Mouse (Mus musculus) heart, postnatal 0 days (tissue): ENCODE measurements at regions not wholly inside any gene's neighbourhood (a gene's known extent, or its start where the extent isn't known, plus 50 kb on each side); places are given as distances from the start of the nearest gene placed in this dataset.

Experiments
- ATAC-seq: fragments of 200-750 bp; cut with Nextera tagmentation; 2 replicates; pipeline ENCODE4 v1.8.0; 2017; ENCODE audit warnings: low read depth, moderate number of reproducible peaks, moderate library complexity; ENCODE audit not compliant: insufficient read depth
- DNase-seq: peaks from one replicate; pipeline ENCODE4 v3.0.0-alpha.2; 2016; ENCODE audit warnings: low spot score
- H3K27ac ChIP-seq: fragments of 300-500 bp; sonication (generic); 2 replicates; pipeline ENCODE4 v1.5.1; 2014; ENCODE audit warnings: low read depth, mild to moderate bottlenecking
- H3K27me3 ChIP-seq: fragments of 300-500 bp; sonication (generic); 2 replicates; pipeline ENCODE4 v1.6.1; 2014; ENCODE audit warnings: low read length, mixed read lengths; ENCODE audit not compliant: control insufficient read depth, insufficient read depth
- H3K36me3 ChIP-seq: fragments of 300-500 bp; sonication (generic); replicated peaks from 2 replicates; pipeline ENCODE4 v1.6.1; 2014; ENCODE audit warnings: low read length, mixed read lengths; ENCODE audit not compliant: control insufficient read depth, insufficient read depth
- H3K4me1 ChIP-seq: fragments of 300-500 bp; sonication (generic); 2 replicates; pipeline ENCODE4 v1.6.1; 2014; ENCODE audit warnings: antibody characterized with exemption; ENCODE audit not compliant: control insufficient read depth, insufficient read depth
- H3K4me2 ChIP-seq: fragments of 300-500 bp; sonication (generic); 2 replicates; pipeline ENCODE4 v1.6.1; 2014; ENCODE audit warnings: low read depth, mild to moderate bottlenecking, low read length, moderate library complexity
- H3K4me3 ChIP-seq: fragments of 300-500 bp; sonication (generic); 2 replicates; pipeline ENCODE4 v1.5.1; 2014; ENCODE audit warnings: low read depth, low read length
- H3K9ac ChIP-seq: fragments of 300-500 bp; sonication (generic); replicated peaks from 2 replicates; pipeline ENCODE4 v1.6.1; 2014; ENCODE audit warnings: low read depth, low read length, mixed read lengths
- H3K9me3 ChIP-seq: fragments of 300-500 bp; sonication (generic); replicated peaks from 2 replicates; pipeline ENCODE4 v1.6.1; 2016; ENCODE audit warnings: low read length; ENCODE audit not compliant: control insufficient read depth
- CTCF ChIP-seq: IDR thresholded peaks from 2 replicates; pipeline ENCODE4 v1.5.1; 2016; ENCODE audit warnings: antibody characterized with exemption, control low read depth, low read depth
- EP300 ChIP-seq: IDR thresholded peaks from 2 replicates; pipeline ENCODE4 v1.6.1; 2016; ENCODE audit warnings: antibody characterized with exemption, low read depth
- WGBS: fragments of 180-500 bp; shearing (Covaris S2); extraction: QIAGEN DNeasy Blood & Tissue Kit; methylation state at CpG from one replicate; pipeline ENCODE4 v1.1.7; 2014; 5-methylcytosine and 5-hydroxymethylcytosine counted together

- no peak for DNase-seq
- no peak overlapping the region for H3K9ac ChIP-seq
- no peak overlapping the region for H3K27ac ChIP-seq
- 51% methylated on average over 4 of the region's 4 CpGs for WGBS
- TF ChIP-seq CTCF (no peak), EP300 (no peak)
- no peaks in the 10 kb centered on the region for H3K9me3 ChIP-seq
- no peak overlapping the region for H3K4me3 ChIP-seq
- H3K27me3 ChIP-seq = no peaks in the 10 kb centered on the region
- H3K4me2 ChIP-seq = no peak overlapping the region
- H3K4me1 ChIP-seq = no peaks in the 10 kb centered on the region
- H3K36me3 ChIP-seq = no peaks in the 10 kb centered on the region
- ATAC-seq = no peak
Observed at GRCm38 (mm10) chr6:95017911-95018310, 99.1 kb upstream of the Kbtbd8 start.

- no peak for DNase-seq
Observed at GRCm38 (mm10) chr6:95017484-95017883, 99.6 kb upstream of the Kbtbd8 start.

GRCm38 (mm10) chr6:95013096-95013495, 103.9 kb upstream of the Kbtbd8 start:
- H3K4me3 ChIP-seq = no peak overlapping the region
- WGBS = 32% methylated on average over 5 of the region's 5 CpGs

More at GRCm38 (mm10) chr6:95017484-95017883, 99.6 kb upstream of the Kbtbd8 start:
- Histone ChIP-seq H3K27me3 (no peaks in the 10 kb centered on the region), H3K4me1 (no peaks in the 10 kb centered on the region), H3K4me3 (no peak overlapping the region), H3K4me2 (no peak overlapping the region), H3K36me3 (no peaks in the 10 kb centered on the region), H3K9ac (no peak overlapping the region), H3K9me3 (no peaks in the 10 kb centered on the region), H3K27ac (no peak overlapping the region)
- TF ChIP-seq CTCF = no peak
- TF ChIP-seq EP300 = no peak
- no peak for ATAC-seq
- WGBS = 63% methylated on average over 3 of the region's 3 CpGs

GRCm38 (mm10) chr6:95006485-95006884, 110.6 kb upstream of the Kbtbd8 start:
- no peak overlapping the region for H3K9ac ChIP-seq
- WGBS = 77% methylated on average over 2 of the region's 2 CpGs
- H3K36me3 ChIP-seq = no peaks in the 10 kb centered on the region
- H3K9me3 ChIP-seq = no peaks in the 10 kb centered on the region
- H3K4me3 ChIP-seq = no peak overlapping the region
- no peak overlapping the region for H3K27ac ChIP-seq
- DNase-seq = no peak
- no peak for ATAC-seq
- TF ChIP-seq EP300 (no peak), CTCF (no peak)
- H3K27me3 ChIP-seq = no peaks in the 10 kb centered on the region
- no peaks in the 10 kb centered on the region for H3K4me1 ChIP-seq
- no peak overlapping the region for H3K4me2 ChIP-seq

More at GRCm38 (mm10) chr6:95013096-95013495, 103.9 kb upstream of the Kbtbd8 start:
- H3K4me2 ChIP-seq = no peak overlapping the region
- H3K36me3 ChIP-seq = no peaks in the 10 kb centered on the region
- H3K4me1 ChIP-seq = no peaks in the 10 kb centered on the region
- no peaks in the 10 kb centered on the region for H3K9me3 ChIP-seq
- H3K27me3 ChIP-seq = no peaks in the 10 kb centered on the region
- no peak overlapping the region for H3K9ac ChIP-seq
- no peak overlapping the region for H3K27ac ChIP-seq
- TF ChIP-seq CTCF (no peak), EP300 (no peak)
- no peak for DNase-seq
- no peak for ATAC-seq

GRCm38 (mm10) chr6:95003716-95004115, 113.3 kb upstream of the Kbtbd8 start:
- H3K4me3 ChIP-seq = no peak overlapping the region
- H3K4me1 ChIP-seq = no peaks in the 10 kb centered on the region
- WGBS = 68% methylated on average over 3 of the region's 3 CpGs
- no peaks in the 10 kb centered on the region for H3K36me3 ChIP-seq
- no peak for TF ChIP-seq CTCF
- no peak for TF ChIP-seq EP300
- ATAC-seq (no peak), DNase-seq (no peak)
- H3K27ac ChIP-seq = no peak overlapping the region
- H3K9me3 ChIP-seq = no peaks in the 10 kb centered on the region
- no peaks in the 10 kb centered on the region for H3K27me3 ChIP-seq
- no peak overlapping the region for H3K9ac ChIP-seq
- H3K4me2 ChIP-seq = no peak overlapping the region

- H3K9me3 ChIP-seq = no peaks in the 10 kb centered on the region
- no peak overlapping the region for H3K27ac ChIP-seq
- no peak overlapping the region for H3K9ac ChIP-seq
- H3K36me3 ChIP-seq = no peaks in the 10 kb centered on the region
- no peak overlapping the region for H3K4me2 ChIP-seq
- no peak for DNase-seq
- no peaks in the 10 kb centered on the region for H3K4me1 ChIP-seq
- no peaks in the 10 kb centered on the region for H3K27me3 ChIP-seq
- 54% methylated on average over 4 of the region's 4 CpGs for WGBS
- ATAC-seq = no peak
- TF ChIP-seq CTCF (no peak), EP300 (no peak)
- H3K4me3 ChIP-seq = no peak overlapping the region
Observed at GRCm38 (mm10) chr6:94999562-94999961, 117.5 kb upstream of the Kbtbd8 start.
